15 mouse cellular contexts compared by ENCODE assay signal in the genomic region with DNA sequence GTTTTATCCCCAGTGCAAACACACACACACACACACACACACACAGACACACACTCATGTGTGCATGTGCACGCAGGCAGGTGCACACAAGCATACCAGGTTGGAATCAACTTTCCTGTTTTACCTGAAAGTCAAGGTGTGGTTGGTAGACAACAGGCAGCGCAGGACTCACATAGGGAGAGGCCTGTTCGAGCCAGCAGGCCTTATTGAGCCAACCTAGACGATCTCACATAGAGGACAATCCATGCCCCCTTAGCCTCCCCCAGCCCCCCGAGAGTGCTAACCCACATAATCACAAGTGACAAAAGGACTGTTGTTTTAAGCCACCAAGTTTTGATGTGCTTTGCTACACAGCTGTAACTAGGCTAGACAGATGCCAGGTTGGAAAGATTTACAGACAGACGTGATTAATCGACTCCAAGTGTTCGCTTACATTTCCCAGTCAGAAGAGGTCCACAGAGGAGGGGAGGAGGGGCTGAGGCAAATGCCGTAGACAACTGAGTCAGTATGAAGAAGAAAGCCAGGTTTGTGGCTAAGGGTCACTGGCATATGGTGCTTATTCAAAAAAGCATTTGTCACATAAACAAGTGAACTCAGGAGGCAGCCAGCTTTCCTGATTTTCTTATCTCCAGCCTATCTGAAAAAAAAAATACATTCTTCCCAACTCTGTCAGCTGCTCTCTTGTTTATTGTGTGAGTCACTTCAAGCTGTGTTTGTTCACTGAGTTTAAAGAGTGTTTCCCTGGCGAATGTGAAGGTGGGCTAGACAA. TPM values are rescaled to one million over a fixed set of nuclear protein-coding genes. Genes with fewer than 3 reads are reported as not detected.
DNase-seq lines count a peak whose midpoint lies in the region; ATAC-seq and TF ChIP-seq lines count a peak whose summit lies in the region.
"Had no signal": no experiment of that assay in that cellular context is flagged by ENCODE, and none has a peak within 500 bp of the region (broad histone marks: within the 10 kb centered on the region; RNA-seq: fewer than 3 reads in every experiment).

No protein-coding gene starts in this region.

- no peak for DNase-seq in kidney, adult 11 months
- peak; percentile 36 for DNase-seq in MEL (ENCODE audit: low read depth, low spot score)
- DNase-seq in mesoderm, embryonic 11.5 days (ENCODE audit: low read depth, low spot score): peak; percentile 64
- no peak for DNase-seq in frontal cortex, adult 2 months (ENCODE audit: extremely low spot score in 1 of 2, low spot score in 1 of 2)
- DNase-seq in layer of hippocampus, postnatal 25 days (ENCODE audit: extremely low spot score in 1 of 2, low spot score in 1 of 2): no peak
- DNase-seq: spleen, adult 18-20 months; thymus, postnatal 14 days had no signal

- no peak overlapping the region for H3K4me2 ChIP-seq in kidney, embryonic 15.5 days
- no peak overlapping the region for H3K4me2 ChIP-seq in embryonic facial prominence, embryonic 12.5 days (replicated peaks)
- H3K4me2 ChIP-seq: hindbrain, embryonic 15.5 days; liver, embryonic 15.5 days; midbrain, embryonic 12.5 days had no signal

- no peak overlapping the region for H3K4me3 ChIP-seq in kidney, embryonic 15.5 days (replicated peaks)
- no peak overlapping the region for H3K4me3 ChIP-seq in MEL (ENCODE audit: control insufficient read depth in 1 of 2, insufficient read depth in 1 of 2, low read depth in 2 of 2, low read length in 2 of 2)
- no peak overlapping the region for H3K4me3 ChIP-seq in embryonic facial prominence, embryonic 12.5 days
- H3K4me3 ChIP-seq: hindbrain, embryonic 15.5 days; layer of hippocampus, adult 2 months; liver, embryonic 15.5 days; midbrain, embryonic 12.5 days had no signal

- H3K36me3 ChIP-seq in kidney, embryonic 15.5 days: no peaks in the 10 kb centered on the region
- H3K36me3 ChIP-seq in MEL (ENCODE audit: control insufficient read depth in 1 of 2, insufficient read depth in 2 of 2, low read length in 2 of 2): peaks cover 0 to 5% of the 10 kb centered on the region in 2 experiments; a peak in 1 of 4 replicates
- no peaks in the 10 kb centered on the region for H3K36me3 ChIP-seq in embryonic facial prominence, embryonic 12.5 days
- H3K36me3 ChIP-seq: hindbrain, embryonic 15.5 days; liver, embryonic 15.5 days; midbrain, embryonic 12.5 days had no signal

- H3K27ac ChIP-seq in kidney, embryonic 15.5 days: peak overlapping the region; percentile 43; the same call in 1 of the 2 replicates
- H3K27ac ChIP-seq in MEL (ENCODE audit: control insufficient read depth, low read depth, low read length): peak overlapping the region; percentile 66
- H3K27ac ChIP-seq in embryonic facial prominence, embryonic 12.5 days: 0 out of 2 replicates have a peak overlapping the region, but pooled peaks have one; percentile 11
- H3K27ac ChIP-seq: hindbrain, embryonic 15.5 days; layer of hippocampus, adult 2 months; liver, embryonic 15.5 days; midbrain, embryonic 12.5 days had no signal

- TF ChIP-seq POLR2A in MEL (IDR thresholded peaks at IDR 0.05; ENCODE audit: control insufficient read depth in 1 of 2, insufficient read depth in 1 of 2, low read depth in 1 of 2, low read length in 2 of 2, poor library complexity in 1 of 2): no peak

- no peak overlapping the region for H3K9ac ChIP-seq in kidney, embryonic 15.5 days
- H3K9ac ChIP-seq in MEL (ENCODE audit: control insufficient read depth, low read depth, low read length, poor library complexity, severe bottlenecking): peak overlapping the region; percentile 52; the same call in 1 of the 2 replicates
- H3K9ac ChIP-seq in embryonic facial prominence, embryonic 12.5 days: no peak overlapping the region
- H3K9ac ChIP-seq: hindbrain, embryonic 15.5 days; liver, embryonic 15.5 days; midbrain, embryonic 12.5 days had no signal

- TF ChIP-seq EP300 in MEL (IDR thresholded peaks at IDR 0.05; ENCODE audit: low read depth in 1 of 2, low read length in 2 of 2): no peak

- peaks cover 32% of the 10 kb centered on the region for H3K4me1 ChIP-seq in kidney, embryonic 15.5 days
- H3K4me1 ChIP-seq in MEL (ENCODE audit: control insufficient read depth in 1 of 2, insufficient read depth in 2 of 2, low read length in 2 of 2): peaks cover 0 to 15% of the 10 kb centered on the region in 2 experiments; a peak in 2 of 4 replicates
- H3K4me1 ChIP-seq in embryonic facial prominence, embryonic 12.5 days: peaks cover 4% of the 10 kb centered on the region; the same call in 1 of the 2 replicates

- 27% methylated on average over 10 of the region's 10 CpGs for WGBS in kidney, embryonic 15.5 days
- 31% methylated on average over 10 of the region's 10 CpGs for WGBS in embryonic facial prominence, embryonic 12.5 days

- no peak for TF ChIP-seq CTCF in MEL (IDR thresholded peaks at IDR 0.05 in 2 of 3, conservative IDR thresholded peaks at IDR 0.05 in 1 of 3; ENCODE audit: control insufficient read depth in 1 of 3, insufficient read depth in 1 of 3, low read depth in 2 of 3, low read length in 3 of 3, poor library complexity in 1 of 3, severe bottlenecking in 1 of 3)

- 0 out of 2 replicates have a peak, but pooled peaks have one; percentile 7 for ATAC-seq in kidney, embryonic 15.5 days (replicated peaks; ENCODE audit: low FRiP score)
- ATAC-seq in embryonic facial prominence, embryonic 12.5 days (ENCODE audit: insufficient number of reproducible peaks, insufficient read depth, low FRiP score, low TSS enrichment): no peak
- no peak for ATAC-seq in inflammation-experienced regulatory T-cells, adult 6 months

- no peak for TF ChIP-seq RAD21 in MEL (IDR thresholded peaks at IDR 0.05; ENCODE audit: low read depth, low read length)

- H3K79me2 ChIP-seq in MEL (ENCODE audit: control insufficient read depth, insufficient read depth, low read length, poor library complexity): no peaks in the 10 kb centered on the region; the same call in 1 of the 2 replicates

- H3K27me3 ChIP-seq in kidney, embryonic 15.5 days: no peaks in the 10 kb centered on the region
- peaks cover 0 to 2% of the 10 kb centered on the region in 2 experiments for H3K27me3 ChIP-seq in MEL (ENCODE audit: control insufficient read depth in 1 of 2, insufficient read depth in 2 of 2, low read length in 2 of 2)
- H3K27me3 ChIP-seq in embryonic facial prominence, embryonic 12.5 days: no peaks in the 10 kb centered on the region
- H3K27me3 ChIP-seq: hindbrain, embryonic 15.5 days; liver, embryonic 15.5 days; midbrain, embryonic 12.5 days had no signal

- no peaks in the 10 kb centered on the region for H3K9me3 ChIP-seq in kidney, embryonic 15.5 days (replicated peaks)
- H3K9me3 ChIP-seq in MEL (replicated peaks; ENCODE audit: insufficient read depth, low read length): no peaks in the 10 kb centered on the region
- H3K9me3 ChIP-seq in embryonic facial prominence, embryonic 12.5 days: no peaks in the 10 kb centered on the region
- H3K9me3 ChIP-seq: hindbrain, embryonic 15.5 days; liver, embryonic 15.5 days; midbrain, embryonic 12.5 days had no signal

TF ChIP-seq in MEL, 35 proteins besides CTCF, POLR2A, EP300 and RAD21:
- no peak for TF ChIP-seq USF2 (IDR thresholded peaks at IDR 0.05; ENCODE audit: borderline replicate concordance in 1 of 2, insufficient read depth in 1 of 2, low read depth in 1 of 2, low read length in 2 of 2)
- 0 out of 2 replicates have a peak, but pooled peaks have one; percentile 14 for TF ChIP-seq GATA1 (IDR thresholded peaks at IDR 0.05; ENCODE audit: low read depth, low read length)
- no peak for TF ChIP-seq NELFE (IDR thresholded peaks at IDR 0.05; ENCODE audit: low read depth, low read length)
- TF ChIP-seq UBTF (IDR thresholded peaks at IDR 0.05; ENCODE audit: borderline replicate concordance, insufficient read depth, low read depth, low read length): no peak
- TF ChIP-seq MEF2A (IDR thresholded peaks at IDR 0.05; ENCODE audit: extremely low read depth, insufficient replicate concordance, low read depth, low read length, poor library complexity, severe bottlenecking): no peak
- no peak for TF ChIP-seq MYC (IDR thresholded peaks at IDR 0.05; ENCODE audit: low read depth, low read length)
- TF ChIP-seq TBP (IDR thresholded peaks at IDR 0.05; ENCODE audit: low read depth, low read length): no peak
- no peak for TF ChIP-seq NRF1 (IDR thresholded peaks at IDR 0.05; ENCODE audit: insufficient read depth, low read depth, low read length, poor library complexity, severe bottlenecking)
- no peak for TF ChIP-seq E2F4 (IDR thresholded peaks at IDR 0.05; ENCODE audit: borderline replicate concordance, low read depth, low read length)
- TF ChIP-seq MXI1 (IDR thresholded peaks at IDR 0.05; ENCODE audit: low read depth, low read length): no peak
- no peak for TF ChIP-seq GABPA (IDR thresholded peaks at IDR 0.05; ENCODE audit: low read depth, low read length)
- no peak for TF ChIP-seq KAT2A (conservative IDR thresholded peaks at IDR 0.05; ENCODE audit: low read depth, low read length)
- no peak for TF ChIP-seq CHD2 (IDR thresholded peaks at IDR 0.05; ENCODE audit: low read length)
- TF ChIP-seq ZNF384 (IDR thresholded peaks at IDR 0.05; ENCODE audit: low read depth, low read length): 0 out of 2 replicates have a peak, but pooled peaks have one; percentile 8
- no peak for TF ChIP-seq SMC3 (IDR thresholded peaks at IDR 0.05; ENCODE audit: low read depth, low read length)
- no peak for TF ChIP-seq ELF1 (IDR thresholded peaks at IDR 0.05; ENCODE audit: low read depth, low read length)
- peak; percentile 39; the same call in 1 of the 2 replicates for TF ChIP-seq ETS1 (IDR thresholded peaks at IDR 0.05; ENCODE audit: low read depth, low read length)
- no peak for TF ChIP-seq MAZ (IDR thresholded peaks at IDR 0.05; ENCODE audit: low read depth, low read length)
- TF ChIP-seq MAFK (IDR thresholded peaks at IDR 0.05; ENCODE audit: borderline replicate concordance, low read depth, low read length): no peak
- no peak for TF ChIP-seq ZMIZ1 (IDR thresholded peaks at IDR 0.05; ENCODE audit: low read depth, low read length)
- TF ChIP-seq CHD1 (IDR thresholded peaks at IDR 0.05; ENCODE audit: low read depth, low read length): no peak
- TF ChIP-seq MYB (IDR thresholded peaks at IDR 0.05; ENCODE audit: low read depth, low read length): no peak

RNA-seq across cellular contexts. Expression of a gene that starts 56.0 kb away (rescaled TPM):
- polyA plus RNA-seq in kidney, embryonic 15.5 days (2015; fragmentation: Nextera tagmentation; extraction: Ambion mirVana): 0.67 and 0.81 TPM in 2 replicates
- not detected in 2 replicates for total RNA-seq in MEL (2012; rRNA removed)
- polyA plus RNA-seq in MEL (2012; ENCODE audit: insufficient read depth in 1 of 2, insufficient read length in 2 of 2, low read depth in 1 of 2, low replicate concordance in 2 of 2, missing spikeins in 1 of 2): not detected
- polyA plus RNA-seq in embryonic facial prominence, embryonic 12.5 days (2016; fragmentation: Nextera tagmentation; extraction: Ambion mirVana): 0.65 and 0.71 TPM in 2 replicates
- not detected for polyA plus RNA-seq in inflammation-experienced regulatory T-cells, adult 6 months (2017; shearing (Covaris generic))
- polyA plus RNA-seq in frontal cortex, adult 2 months (2012; rRNA removed): 19.4 and 20.7 TPM in 2 replicates
- 10 to 100 TPM; 52.6 to 53.9 TPM for total RNA-seq in layer of hippocampus, postnatal 25 days (2021)
- total RNA-seq: neutrophil, adult 5-6 weeks had no signal

Comparison
In these comparisons a context has a peak if more than half of its experiments do, and no peak if none do; other contexts are left out.
1. H3K27ac ChIP-seq: peak in every context shown above with its lines; median percentile 66 in MEL; 43 in kidney, embryonic 15.5 days; 11 in embryonic facial prominence, embryonic 12.5 days.
2. DNase-seq: peak in MEL (single experiment) and mesoderm, embryonic 11.5 days (single experiment); none in kidney, adult 11 months (single experiment), frontal cortex, adult 2 months (0 of 2) and layer of hippocampus, postnatal 25 days (0 of 2).
3. RNA of a gene that starts 56.0 kb away (polyA plus RNA-seq): 19.4 to 20.7 TPM in frontal cortex, adult 2 months; 0.67 to 0.81 TPM in kidney, embryonic 15.5 days, 0.65 to 0.71 TPM in embryonic facial prominence, embryonic 12.5 days, not detected in MEL and not detected in inflammation-experienced regulatory T-cells, adult 6 months; every median in the first group is over 10 times any median in the second.